Mouse (Mus musculus): ENCODE data around the gene Arhgap30. TPM values are rescaled to one million over a fixed set of nuclear protein-coding genes. Genes with fewer than 3 reads are reported as not detected.

Gene Arhgap30
- polyA plus RNA-seq (2015; fragmentation: Nextera tagmentation; extraction: Ambion mirVana), result 1.4 and 1.5 TPM in 2 replicates

GRCm38 (mm10) chr1:171388376-171389102 lies at the start of gene Arhgap30:
Arhgap30 (plus strand) TSS chr1:171388954.
- H3K27me3 ChIP-seq, result peaks cover 8% of the 10 kb centered on the region
- no peak within 1 kb of the TSS for H3K9ac ChIP-seq
- peaks cover 12% of the 10 kb centered on the region for H3K4me1 ChIP-seq
- H3K27ac ChIP-seq, result no peak within 1 kb of the TSS
- no peaks in the 10 kb centered on the region for H3K9me3 ChIP-seq
- ATAC-seq (ENCODE audit: low FRiP score, low read depth), result no peak
- no peak within 1 kb of the TSS for H3K4me3 ChIP-seq
- no peaks in the 10 kb centered on the region for H3K36me3 ChIP-seq
- 78% methylated on average over 15 of the region's 15 CpGs for WGBS
- no peak within 1 kb of the TSS for H3K4me2 ChIP-seq (replicated peaks)

DNA sequence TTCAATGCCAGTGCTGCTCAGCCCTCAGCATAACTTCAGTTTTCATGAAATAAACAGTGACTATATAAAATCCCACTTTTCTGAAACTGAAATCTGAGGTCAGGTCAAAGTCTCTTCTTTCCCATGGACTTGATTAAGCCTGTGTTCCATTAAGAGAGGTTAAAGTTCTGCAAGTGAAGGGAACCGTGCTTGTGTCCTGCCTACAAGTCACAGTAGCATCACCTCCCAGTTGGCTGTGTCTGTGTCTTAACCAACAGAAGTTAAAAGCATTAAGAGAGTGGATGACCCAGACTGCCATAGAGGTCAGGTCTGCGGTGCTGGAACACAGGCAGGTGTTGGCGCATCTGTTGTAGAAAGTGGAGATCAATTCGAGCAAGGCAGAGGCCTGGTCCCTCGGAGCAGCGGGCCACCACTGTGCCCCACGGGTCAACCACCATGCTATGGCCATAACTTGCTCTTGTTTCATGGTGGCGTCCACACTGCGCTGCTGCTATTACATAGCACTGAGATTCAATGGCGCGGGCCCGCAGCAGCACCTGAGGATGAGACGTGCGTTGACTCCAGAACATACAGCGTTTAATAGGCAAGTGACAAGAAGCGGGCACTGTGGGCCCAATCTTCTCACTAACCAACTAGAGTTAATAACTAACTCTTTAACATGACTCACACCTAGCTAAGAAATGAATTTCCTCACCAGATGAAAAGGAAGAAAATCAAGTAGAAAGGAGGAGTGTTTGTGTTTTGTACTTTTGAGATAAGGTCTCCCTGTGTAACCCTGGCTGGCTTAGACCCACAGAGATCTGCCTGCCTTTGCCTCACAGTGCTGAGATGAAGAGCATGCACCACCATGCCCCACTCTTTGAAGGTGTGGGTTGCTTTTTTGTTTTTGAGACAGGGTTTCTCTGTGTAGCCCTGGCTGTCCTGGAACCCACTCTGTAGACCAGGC lies 46.2 kb upstream of the Arhgap30 start:
- Histone ChIP-seq H3K27me3 (no peaks in the 10 kb centered on the region), H3K9ac (no peak overlapping the region), H3K4me3 (no peak overlapping the region), H3K4me2 (replicated peaks) (no peak overlapping the region), H3K4me1 (peaks cover 22% of the 10 kb centered on the region), H3K36me3 (peaks cover 60% of the 10 kb centered on the region), H3K9me3 (peaks cover 7% of the 10 kb centered on the region), H3K27ac (no peak overlapping the region)
- 94% methylated on average over 16 of the region's 16 CpGs for WGBS
- ATAC-seq (ENCODE audit: low FRiP score, low read depth), result no peak

DNA sequence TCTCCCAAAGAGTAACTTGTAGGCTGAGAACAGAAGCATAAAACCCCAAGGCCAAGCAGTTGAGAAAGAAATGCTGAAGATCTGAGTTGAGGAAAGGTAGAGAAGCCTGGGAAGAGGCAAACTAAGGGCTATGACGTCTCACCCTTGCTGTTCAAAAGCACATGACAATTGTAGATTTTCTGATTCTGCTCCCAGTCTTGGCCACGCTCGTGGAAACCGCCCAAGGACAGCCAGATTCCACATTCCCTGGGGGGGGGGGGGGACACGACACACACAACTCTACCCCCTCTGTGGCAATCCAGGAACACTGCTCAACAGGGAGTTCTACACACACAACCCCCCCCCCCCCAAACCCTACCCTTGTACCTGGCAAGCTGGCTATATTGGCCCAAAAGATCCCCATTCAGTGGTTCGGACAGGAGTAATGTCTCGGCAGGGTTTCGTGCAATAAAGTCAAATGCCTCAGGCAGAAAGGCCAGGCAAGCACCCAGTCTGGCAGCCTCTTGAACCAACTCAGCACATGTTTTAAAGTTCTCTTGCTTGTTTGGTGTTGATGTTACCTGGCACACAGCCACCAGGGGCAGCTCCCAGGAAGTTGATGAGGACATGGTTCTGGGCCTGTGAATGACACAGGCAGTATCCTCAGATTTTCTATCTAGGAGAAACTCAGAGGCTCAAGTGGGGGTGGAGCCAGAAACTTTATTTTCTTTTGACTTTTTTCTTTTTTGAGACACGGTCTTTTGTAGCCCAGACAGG lies 44.7 kb upstream of the Arhgap30 start:
- 73% methylated on average over 9 of the region's 9 CpGs for WGBS
- Histone ChIP-seq H3K4me3 (no peak overlapping the region), H3K36me3 (peaks cover 51% of the 10 kb centered on the region), H3K4me2 (replicated peaks) (peak overlapping the region; percentile 86), H3K9ac (no peak overlapping the region), H3K27me3 (no peaks in the 10 kb centered on the region), H3K4me1 (peaks cover 22% of the 10 kb centered on the region), H3K9me3 (peaks cover 7% of the 10 kb centered on the region), H3K27ac (no peak overlapping the region)
- ATAC-seq (ENCODE audit: low FRiP score, low read depth), result no peak

- no peaks in the 10 kb centered on the region for H3K27me3 ChIP-seq
- peaks cover 46% of the 10 kb centered on the region for H3K36me3 ChIP-seq
- peaks cover 7% of the 10 kb centered on the region for H3K9me3 ChIP-seq
- H3K4me3 ChIP-seq, result peak overlapping the region; percentile 73
- peak overlapping the region; percentile 84 for H3K9ac ChIP-seq
- peaks cover 22% of the 10 kb centered on the region for H3K4me1 ChIP-seq
- WGBS, result 73% methylated on average over 9 of the region's 9 CpGs
- H3K27ac ChIP-seq, result no peak overlapping the region
- H3K4me2 ChIP-seq (replicated peaks), result peak overlapping the region; percentile 86
- no peak for ATAC-seq (ENCODE audit: low FRiP score, low read depth)
These were observed 44.0 kb upstream of the Arhgap30 start for GRCm38 (mm10) chr1:171344715-171345114.

DNA sequence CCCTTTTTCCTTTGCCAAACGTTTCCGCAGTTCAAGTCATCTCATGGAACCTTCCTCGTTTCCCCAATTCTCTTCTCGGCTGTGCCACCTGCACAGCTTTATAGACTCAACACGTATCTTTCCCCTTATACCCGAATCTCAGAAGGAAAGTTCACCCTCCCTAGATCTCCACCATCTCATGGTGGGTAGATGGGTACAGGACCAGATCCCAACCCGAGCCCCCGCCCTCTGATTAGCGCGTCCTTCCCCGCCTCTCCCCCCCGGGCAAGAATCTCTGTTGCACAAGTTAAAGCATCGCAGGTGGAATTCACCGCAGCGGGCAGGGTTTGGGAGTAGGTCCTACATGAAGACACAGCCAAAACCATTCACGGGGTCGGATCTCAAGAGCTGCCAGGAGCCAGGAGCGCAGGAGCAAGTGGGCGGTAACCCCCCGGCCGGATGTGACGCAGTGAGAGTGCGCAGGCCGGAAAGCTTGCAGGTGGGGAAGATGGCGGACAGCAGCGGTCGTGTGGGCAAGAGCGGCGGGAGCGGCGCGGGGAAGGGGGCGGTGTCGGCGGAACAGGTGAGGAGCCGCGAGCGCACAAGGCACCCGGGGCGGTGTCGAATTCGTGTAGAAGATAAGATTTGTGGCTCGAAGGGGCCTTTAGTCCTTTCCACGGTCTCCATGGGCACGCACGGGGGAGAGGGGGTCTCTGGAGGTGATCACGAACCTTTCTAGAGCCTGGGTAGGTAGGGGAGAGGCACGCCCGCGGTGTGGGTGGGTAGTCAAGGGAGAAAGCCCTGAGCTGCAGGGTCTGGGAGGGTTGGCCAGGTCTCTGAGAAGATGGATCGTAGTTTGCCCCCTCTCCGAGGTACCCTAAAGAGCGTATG lies 43.3 kb upstream of the Arhgap30 start, which contains the start of the genes Nit1 and Pfdn2:
Gene Nit1, minus strand, starts transcription at position 422 of the 870 bp plus-strand sequence.
Gene Pfdn2, plus strand, starts transcription at position 446 of the 870 bp plus-strand sequence.
- 1% methylated on average over 53 of the region's 53 CpGs for WGBS
- peaks cover 39% of the 10 kb centered on the region for H3K36me3 ChIP-seq
- H3K4me2 ChIP-seq (replicated peaks), result peak within 1 kb of the TSS; percentile 86
- peak within 1 kb of the TSS; percentile 73 for H3K4me3 ChIP-seq
- peak within 1 kb of the TSS; percentile 84 for H3K9ac ChIP-seq
- peak within 1 kb of the TSS; percentile 74 for H3K27ac ChIP-seq
- no peaks in the 10 kb centered on the region for H3K27me3 ChIP-seq
- peaks cover 7% of the 10 kb centered on the region for H3K9me3 ChIP-seq
- H3K4me1 ChIP-seq, result peaks cover 22% of the 10 kb centered on the region
- peak; percentile 95 for ATAC-seq (ENCODE audit: low FRiP score, low read depth)

DNA sequence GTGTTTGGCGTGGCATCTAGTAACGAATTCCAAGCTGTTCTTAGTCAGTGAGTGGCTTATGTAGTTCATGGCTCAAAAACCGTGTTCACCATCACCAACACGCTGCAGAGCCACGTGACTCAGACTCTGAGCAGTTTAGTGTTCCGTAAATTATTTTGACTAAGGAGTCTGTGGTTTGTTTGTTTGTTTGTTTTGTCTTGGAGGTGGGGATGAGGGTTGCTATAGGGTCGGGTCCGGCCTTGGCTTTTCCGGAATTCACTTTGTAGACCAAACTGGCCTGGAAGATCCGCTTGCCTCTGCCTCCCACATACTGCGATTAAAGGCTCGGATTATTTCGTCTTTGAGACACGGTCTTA lies 42.7 kb upstream of the Arhgap30 start:
- H3K4me1 ChIP-seq, result peaks cover 22% of the 10 kb centered on the region
- H3K27me3 ChIP-seq, result no peaks in the 10 kb centered on the region
- 1% methylated on average over 14 of the region's 14 CpGs for WGBS
- no peak; the same call in 1 of the 2 replicates for ATAC-seq (ENCODE audit: low FRiP score, low read depth)
- peaks cover 33% of the 10 kb centered on the region for H3K36me3 ChIP-seq
- peak overlapping the region; percentile 86 for H3K4me2 ChIP-seq (replicated peaks)
- peaks cover 7% of the 10 kb centered on the region for H3K9me3 ChIP-seq
- H3K4me3 ChIP-seq, result peak overlapping the region; percentile 73
- peak overlapping the region; percentile 84 for H3K9ac ChIP-seq
- peak overlapping the region; percentile 28; the same call in 1 of the 2 replicates for H3K27ac ChIP-seq

GRCm38 (mm10) chr1:171348665-171349064 lies 40.1 kb upstream of the Arhgap30 start:
- Histone ChIP-seq H3K27ac (no peak overlapping the region), H3K4me2 (replicated peaks) (no peak overlapping the region), H3K9ac (0 out of 2 replicates have a peak overlapping the region, but pooled peaks have one; percentile 3), H3K27me3 (no peaks in the 10 kb centered on the region), H3K4me1 (peaks cover 22% of the 10 kb centered on the region), H3K36me3 (peaks cover 7% of the 10 kb centered on the region), H3K4me3 (no peak overlapping the region), H3K9me3 (peaks cover 7% of the 10 kb centered on the region)
- no peak for ATAC-seq (ENCODE audit: low FRiP score, low read depth)
- WGBS, result 92% methylated on average over 3 of the region's 3 CpGs

- H3K27me3 ChIP-seq, result no peaks in the 10 kb centered on the region
- 0 out of 2 replicates have a peak overlapping the region, but pooled peaks have one; percentile 3 for H3K9ac ChIP-seq
- H3K4me1 ChIP-seq, result peaks cover 20% of the 10 kb centered on the region
- H3K36me3 ChIP-seq, result peaks cover 6% of the 10 kb centered on the region; the same call in 1 of the 2 replicates
- no peak overlapping the region for H3K4me3 ChIP-seq
- no peak for ATAC-seq (ENCODE audit: low FRiP score, low read depth)
- peaks cover 6% of the 10 kb centered on the region for H3K9me3 ChIP-seq
- WGBS, result 91% methylated on average over 2 of the region's 2 CpGs
- H3K4me2 ChIP-seq (replicated peaks), result no peak overlapping the region
- no peak overlapping the region for H3K27ac ChIP-seq
These were observed 39.5 kb upstream of the Arhgap30 start for GRCm38 (mm10) chr1:171349210-171349609.

DNA sequence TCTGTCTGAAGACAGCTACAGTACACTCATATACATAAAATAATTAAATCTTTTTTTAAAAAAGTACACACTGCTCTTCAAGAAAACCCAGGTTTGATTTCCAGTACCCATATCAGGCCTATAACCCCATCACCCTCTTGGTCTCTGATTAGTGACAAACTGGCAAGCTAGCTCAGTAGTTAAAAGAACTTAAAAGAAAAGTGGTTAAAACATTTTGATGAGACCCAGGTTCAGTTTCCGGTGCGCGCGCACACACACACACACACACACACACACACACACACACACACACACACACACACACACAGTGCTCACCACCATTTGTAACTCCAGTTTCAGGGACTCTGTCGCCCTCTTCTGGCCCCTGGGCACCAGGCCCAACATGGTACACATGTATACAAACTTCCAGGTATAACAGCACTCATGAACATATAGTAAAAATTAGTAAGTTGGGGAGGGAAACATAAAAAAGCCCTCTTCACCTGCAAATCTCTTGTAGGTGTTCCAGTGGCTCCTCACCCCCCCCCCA lies 32.9 kb upstream of the Arhgap30 start:
- H3K9me3 ChIP-seq, result peaks cover 7% of the 10 kb centered on the region
- H3K4me3 ChIP-seq, result no peak overlapping the region
- no peaks in the 10 kb centered on the region for H3K27me3 ChIP-seq
- ATAC-seq (ENCODE audit: low FRiP score, low read depth), result no peak
- WGBS, result 75% methylated on average over 4 of the region's 5 CpGs
- no peak overlapping the region for H3K9ac ChIP-seq
- H3K36me3 ChIP-seq, result peaks cover 34% of the 10 kb centered on the region
- H3K27ac ChIP-seq, result no peak overlapping the region
- H3K4me1 ChIP-seq, result peaks cover 9% of the 10 kb centered on the region
- H3K4me2 ChIP-seq (replicated peaks), result no peak overlapping the region

GRCm38 (mm10) chr1:171356814-171357213 lies 31.9 kb upstream of the Arhgap30 start:
- WGBS, result 83% methylated on average over 2 of the region's 2 CpGs
- H3K27ac ChIP-seq, result no peak overlapping the region
- no peaks in the 10 kb centered on the region for H3K27me3 ChIP-seq
- peaks cover 16% of the 10 kb centered on the region for H3K4me1 ChIP-seq
- peaks cover 7% of the 10 kb centered on the region for H3K9me3 ChIP-seq
- H3K4me3 ChIP-seq, result no peak overlapping the region
- no peak overlapping the region for H3K4me2 ChIP-seq (replicated peaks)
- H3K36me3 ChIP-seq, result peaks cover 34% of the 10 kb centered on the region
- H3K9ac ChIP-seq, result no peak overlapping the region
- ATAC-seq (ENCODE audit: low FRiP score, low read depth), result no peak

Data from limb, embryonic 13.5 days (tissue).